Mouse (Mus musculus) liver, adult (tissue): ENCODE data around the gene Olfr67.

ENCODE experiments used
- GATA4 ChIP-seq: IDR thresholded peaks from 2 replicates; pipeline ENCODE4 v1.6.1; 2014; ENCODE audit warnings: mild to moderate bottlenecking, low read length; ENCODE audit not compliant: insufficient replicate concordance

Olfr67 gene

DNA sequence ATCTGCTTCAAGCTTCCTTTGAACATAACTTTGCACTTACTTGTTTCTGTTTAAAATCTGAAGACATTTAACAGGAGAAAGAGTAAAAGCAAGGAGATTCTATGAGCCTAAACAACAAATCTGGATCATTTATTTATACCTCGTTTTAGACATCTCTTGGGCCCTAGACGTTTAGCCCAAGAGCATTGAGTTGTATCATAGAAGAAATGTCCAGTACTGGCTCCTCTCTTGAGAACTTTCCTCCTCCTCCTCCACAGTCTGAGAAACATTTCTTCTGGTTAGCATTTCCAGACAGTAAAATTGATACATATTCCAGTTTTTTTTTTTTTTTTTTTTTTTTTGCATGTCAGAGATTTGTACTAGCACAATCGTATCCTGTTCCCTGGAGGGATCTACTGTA lies at the start of gene Olfr67:
Olfr67 (minus strand) TSS at position 101 of the 400 bp plus-strand sequence.
- TF ChIP-seq GATA4 = no peak

DNA sequence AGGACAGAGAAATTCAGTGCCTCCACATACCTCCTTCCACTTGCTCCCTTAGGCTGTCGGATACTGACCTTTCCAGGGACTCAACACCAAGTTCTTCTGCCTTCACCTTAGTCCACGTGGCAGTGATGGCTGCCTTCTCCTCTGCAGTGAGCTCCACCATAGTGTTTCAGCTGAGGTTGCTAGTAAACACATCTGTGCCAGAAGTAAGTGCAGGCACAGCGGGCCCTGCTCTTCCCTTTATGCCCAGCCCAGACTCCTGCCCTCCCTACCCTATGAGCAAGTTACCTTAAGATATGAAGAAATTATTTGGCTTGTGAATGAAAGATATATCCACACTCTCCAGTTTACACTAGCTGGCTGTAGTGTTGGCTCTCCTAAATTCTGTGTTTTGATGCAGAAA lies 48.6 kb upstream of the Olfr67 start, which contains the start of gene Hbb-bh2:
Hbb-bh2 (minus strand) TSS at position 253 of the 400 bp plus-strand sequence.
- TF ChIP-seq GATA4 = no peak

DNA sequence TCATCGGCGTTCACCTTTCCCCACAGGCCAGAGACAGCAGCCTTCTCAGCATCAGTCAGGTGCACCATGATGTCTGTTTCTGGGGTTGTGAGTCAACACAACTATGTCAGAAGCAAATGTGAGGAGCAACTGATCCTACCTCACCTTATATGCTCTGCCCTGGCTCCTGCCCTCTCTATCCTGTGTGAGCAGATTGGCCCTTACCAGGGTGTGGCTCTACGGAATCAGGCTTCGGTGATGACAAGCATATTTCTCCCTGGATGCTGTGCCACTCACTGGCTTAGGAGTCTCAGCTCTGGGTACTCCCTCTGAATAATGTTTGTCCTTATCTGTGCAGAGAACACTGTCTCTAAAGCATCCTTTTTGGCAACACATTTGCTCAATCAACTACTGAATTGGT lies 36.2 kb upstream of the Olfr67 start, which contains the start of gene Hbb-bs:
Hbb-bs (minus strand) TSS at position 289 of the 400 bp plus-strand sequence.
- no peak for TF ChIP-seq GATA4

DNA sequence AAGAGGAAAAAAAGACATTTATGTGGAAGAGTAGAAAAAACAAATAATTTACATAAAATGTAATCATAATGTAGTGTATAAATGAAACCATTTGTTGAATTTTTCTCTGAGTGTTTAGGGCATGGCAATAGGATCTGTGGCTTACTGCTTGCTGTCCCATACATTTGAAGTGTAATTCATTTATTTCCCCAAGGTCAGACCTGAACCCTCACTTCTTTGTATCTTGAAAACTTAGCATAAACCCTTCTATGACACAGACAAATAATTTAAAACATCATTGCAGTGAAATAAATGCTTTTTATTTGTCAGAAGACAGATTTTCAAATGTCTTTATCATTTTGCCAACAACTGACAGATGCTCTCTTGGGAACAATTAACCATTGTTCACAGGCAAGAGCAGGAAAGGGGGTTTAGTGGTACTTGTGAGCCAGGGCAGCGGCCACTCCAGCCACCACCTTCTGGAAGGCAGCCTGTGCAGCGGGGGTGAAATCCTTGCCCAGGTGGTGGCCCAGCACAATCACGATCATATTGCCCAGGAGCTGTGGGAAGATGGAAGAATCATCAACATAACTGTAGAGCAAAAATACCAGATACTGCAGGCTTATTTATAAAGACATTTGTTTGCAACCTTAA lies 34.8 kb upstream of the Olfr67 start:
- TF ChIP-seq GATA4 = no peak

DNA sequence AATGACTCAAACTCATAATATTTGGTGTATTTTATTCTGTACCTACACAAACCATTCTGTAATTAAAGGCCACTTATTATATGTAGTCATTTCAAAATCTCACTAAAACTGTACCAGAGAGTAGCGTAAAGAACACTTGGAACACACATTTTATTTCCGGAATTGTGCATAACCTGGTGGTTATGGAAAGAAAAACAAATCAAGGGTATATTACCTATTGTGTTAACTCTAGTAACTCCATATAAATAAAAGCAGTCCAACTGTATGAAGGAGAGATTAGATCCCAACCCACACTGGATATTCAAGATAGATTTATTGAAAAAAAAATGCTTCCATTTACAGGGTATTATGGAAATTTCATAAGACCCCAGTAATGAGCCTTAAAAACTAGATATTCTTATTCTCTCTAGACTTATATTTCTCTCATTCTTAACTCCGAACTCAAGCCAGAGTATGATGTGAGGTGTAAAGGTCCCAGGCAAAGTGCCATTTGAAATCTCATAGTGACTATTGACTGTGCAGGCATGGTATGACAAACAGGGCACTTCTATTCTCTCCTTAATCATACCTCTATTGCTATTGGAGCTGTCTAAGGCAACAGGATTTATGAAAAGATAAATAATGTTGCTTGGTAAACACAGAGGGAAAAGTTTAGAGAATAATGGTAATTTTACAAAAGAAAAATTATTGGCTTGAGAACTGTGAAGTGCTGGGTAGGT lies 34.1 kb upstream of the Olfr67 start:
- TF ChIP-seq GATA4 = no peak

DNA sequence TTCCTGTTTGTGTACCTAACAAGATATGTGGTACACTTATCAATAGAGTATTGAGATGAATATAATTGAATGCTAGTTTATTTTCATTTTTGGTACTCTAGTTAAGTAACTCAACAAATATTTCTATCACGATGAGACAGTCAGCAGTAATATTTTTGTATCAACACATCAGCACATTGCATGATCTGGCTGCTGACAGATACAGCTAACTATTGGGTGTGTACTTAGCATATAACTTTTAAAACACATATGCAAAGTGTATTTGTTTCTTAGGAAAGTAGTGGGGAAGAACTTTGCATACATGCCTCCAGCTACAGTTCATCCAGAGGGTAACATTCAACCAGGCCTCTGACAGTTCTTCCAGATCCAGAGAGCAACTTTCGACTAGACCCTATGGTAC lies 33.0 kb upstream of the Olfr67 start:
- TF ChIP-seq GATA4 = no peak

DNA sequence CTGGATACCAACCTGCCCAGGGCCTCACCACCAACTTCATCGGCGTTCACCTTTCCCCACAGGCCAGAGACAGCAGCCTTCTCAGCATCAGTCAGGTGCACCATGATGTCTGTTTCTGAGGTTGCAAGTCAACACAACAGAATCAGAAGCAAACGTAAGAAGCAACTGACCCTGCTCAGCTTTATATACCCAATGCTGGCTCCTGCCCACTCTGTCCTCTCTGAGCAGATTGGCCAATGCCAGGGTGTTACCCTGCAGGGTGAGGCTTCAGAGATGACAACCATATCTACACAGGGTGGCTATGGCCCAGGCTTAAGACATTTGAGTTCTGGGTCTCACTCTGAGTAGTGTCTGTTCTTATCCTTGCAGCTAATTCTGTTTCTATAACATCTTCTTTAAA lies 22.1 kb upstream of the Olfr67 start, which contains the start of gene Hbb-bt:
Hbb-bt (minus strand) TSS at position 231 of the 400 bp plus-strand sequence.
- no peak for TF ChIP-seq GATA4

DNA sequence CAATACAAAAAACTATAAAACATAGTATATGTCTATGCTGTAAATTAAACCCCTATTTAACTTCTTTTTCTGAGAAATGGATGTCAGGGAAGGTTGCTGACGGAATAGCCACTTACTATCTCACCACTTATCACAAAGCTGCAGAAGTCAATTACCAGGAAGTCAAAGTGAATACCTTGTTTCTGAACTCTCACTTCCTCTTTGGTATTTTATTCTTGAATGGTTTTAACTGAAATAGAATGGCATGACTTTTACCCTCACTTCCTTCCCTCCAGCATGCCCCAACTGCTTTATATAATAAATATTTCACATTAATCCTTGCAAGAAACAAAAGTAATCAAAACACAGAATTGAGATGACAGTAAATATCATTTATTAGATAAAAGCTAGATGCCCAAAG lies 20.6 kb upstream of the Olfr67 start:
- no peak for TF ChIP-seq GATA4

DNA sequence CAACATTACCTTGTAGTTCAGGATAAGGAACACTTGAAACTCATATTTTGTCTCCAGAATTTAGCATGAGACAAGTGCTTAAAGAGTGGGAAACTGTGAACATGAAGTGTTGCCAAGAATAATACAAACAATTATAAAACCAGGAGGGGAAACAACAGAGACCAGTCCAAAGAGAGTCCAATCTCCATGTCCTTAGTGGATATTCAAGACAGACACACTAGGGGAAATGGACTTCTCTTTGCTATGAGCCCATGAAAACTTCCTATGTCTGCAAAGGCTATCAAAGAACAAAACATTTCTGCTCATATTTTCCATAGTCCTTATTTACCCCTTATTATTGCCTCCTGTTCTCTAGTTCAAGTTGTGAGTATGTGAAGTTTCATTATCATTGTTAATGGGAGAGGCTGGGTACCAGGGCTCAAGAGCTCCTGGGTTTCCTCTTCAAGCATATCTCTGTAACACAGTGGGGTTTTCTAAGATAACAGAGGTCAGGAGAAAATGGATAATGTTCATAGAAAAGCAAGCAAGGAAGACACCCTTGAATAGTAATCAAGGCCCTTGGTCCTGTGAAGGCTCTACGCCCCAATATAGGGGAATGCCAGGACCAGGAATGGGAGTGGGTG lies 19.7 kb upstream of the Olfr67 start:
- no peak for TF ChIP-seq GATA4

DNA sequence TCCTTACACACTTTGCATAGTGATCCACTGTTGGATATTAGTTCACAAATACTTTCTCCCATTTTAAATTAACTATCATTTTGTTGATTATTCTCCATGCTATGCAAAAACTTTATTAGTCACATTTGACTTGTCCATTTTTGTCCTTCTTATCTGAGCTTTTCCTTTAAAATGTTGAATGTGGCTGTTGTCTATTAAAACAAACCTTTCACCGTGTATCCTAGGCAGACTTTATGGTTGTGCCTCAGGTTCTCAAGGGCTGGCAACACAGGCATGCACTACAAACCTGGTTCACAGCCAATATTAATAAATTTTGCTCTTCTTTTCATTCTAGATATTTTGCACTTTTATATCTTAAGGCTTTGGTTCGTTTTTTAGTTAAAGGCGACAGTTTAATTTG lies 19.1 kb upstream of the Olfr67 start:
- no peak for TF ChIP-seq GATA4

DNA sequence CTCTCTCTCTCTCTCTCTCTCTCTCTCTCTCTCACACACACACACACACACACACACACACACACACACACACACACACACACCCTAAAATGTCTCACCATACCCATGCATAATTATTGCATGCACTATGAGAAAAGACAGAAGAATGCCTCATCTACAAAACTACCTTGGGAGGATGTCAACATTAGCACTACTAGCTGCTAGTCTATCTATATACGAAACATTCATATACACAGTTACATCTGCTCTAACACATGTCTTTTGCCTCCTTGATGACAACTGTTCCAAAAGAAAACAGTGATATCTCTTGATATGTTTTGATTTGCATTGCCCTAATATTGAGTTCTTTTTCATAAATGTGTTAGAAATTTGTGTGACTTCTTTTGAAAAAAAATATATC lies 18.7 kb upstream of the Olfr67 start:
- no peak for TF ChIP-seq GATA4

DNA sequence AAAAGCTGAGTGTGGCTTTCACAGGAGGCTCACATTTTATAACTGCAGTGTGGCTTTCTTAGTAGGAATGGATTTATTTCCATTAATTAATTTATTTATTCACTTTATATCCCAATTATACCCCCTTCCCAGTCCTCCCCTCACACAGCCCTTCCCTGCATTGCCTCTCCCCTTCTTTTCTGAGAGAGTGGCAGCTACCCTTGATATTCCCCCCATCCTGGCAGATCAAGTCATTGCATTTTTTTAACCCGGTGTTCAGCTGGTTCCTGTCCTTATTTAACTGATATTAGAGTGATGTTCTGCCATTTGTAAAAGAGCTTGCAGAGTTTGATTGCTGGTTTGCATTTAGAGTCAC lies 18.2 kb upstream of the Olfr67 start:
- no peak for TF ChIP-seq GATA4

DNA sequence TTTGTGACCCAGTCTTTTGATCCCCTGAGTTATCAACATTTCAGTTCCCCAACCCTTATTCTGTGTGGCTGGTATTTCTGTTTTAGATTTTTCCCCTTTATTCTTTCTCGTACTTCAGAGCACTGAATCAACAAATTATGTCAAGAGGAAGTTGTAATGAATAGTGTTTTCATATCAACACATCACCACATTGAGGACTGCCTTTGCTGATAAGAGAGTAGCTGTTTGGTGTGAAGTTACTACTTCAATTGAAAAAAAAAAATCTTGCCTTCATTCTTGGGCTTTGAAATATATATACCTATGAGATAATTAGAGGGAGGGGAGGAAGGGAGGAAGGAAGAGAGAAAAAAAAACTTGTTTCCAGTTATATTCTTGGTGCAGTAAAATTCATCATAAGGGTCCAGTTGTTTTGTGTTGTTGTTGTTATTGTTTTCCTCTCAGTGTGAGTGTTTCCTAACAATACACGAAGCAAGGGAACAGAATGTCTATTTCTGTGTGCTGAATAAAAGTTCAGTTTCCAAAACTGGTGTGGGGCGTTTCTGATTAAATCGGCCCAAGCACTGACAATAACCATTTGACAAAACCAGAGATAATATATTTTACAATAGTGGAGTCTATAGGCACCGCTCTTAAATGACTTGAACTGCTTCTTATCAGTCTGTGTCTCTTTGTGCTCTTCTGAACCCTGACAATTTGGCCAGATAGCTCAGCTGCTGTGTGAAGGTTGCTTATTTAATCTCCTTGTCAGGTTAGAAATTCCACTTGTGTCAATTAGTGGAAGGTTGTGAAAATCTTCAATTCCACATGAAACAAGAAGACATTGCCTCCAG lies 17.6 kb upstream of the Olfr67 start:
- no peak for TF ChIP-seq GATA4

DNA sequence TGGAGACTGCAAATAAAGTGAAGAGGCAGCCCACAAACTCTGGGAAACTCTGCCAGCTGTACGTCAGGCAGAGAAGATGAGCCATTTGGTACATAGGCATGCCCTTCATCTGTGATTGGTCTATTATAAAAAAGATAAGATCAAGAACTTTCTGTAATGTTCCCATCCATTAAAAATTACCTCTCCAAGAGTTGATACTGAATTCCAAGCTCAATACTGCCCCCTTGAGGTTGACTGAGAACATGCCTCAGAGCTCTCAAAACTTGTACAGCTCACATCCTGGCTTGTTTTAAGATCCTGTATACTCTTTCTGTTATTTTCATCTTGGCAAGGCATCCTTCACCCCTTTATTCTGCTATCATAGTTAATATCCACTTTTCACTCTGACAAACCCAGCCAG lies 15.2 kb upstream of the Olfr67 start:
- TF ChIP-seq GATA4 = no peak

DNA sequence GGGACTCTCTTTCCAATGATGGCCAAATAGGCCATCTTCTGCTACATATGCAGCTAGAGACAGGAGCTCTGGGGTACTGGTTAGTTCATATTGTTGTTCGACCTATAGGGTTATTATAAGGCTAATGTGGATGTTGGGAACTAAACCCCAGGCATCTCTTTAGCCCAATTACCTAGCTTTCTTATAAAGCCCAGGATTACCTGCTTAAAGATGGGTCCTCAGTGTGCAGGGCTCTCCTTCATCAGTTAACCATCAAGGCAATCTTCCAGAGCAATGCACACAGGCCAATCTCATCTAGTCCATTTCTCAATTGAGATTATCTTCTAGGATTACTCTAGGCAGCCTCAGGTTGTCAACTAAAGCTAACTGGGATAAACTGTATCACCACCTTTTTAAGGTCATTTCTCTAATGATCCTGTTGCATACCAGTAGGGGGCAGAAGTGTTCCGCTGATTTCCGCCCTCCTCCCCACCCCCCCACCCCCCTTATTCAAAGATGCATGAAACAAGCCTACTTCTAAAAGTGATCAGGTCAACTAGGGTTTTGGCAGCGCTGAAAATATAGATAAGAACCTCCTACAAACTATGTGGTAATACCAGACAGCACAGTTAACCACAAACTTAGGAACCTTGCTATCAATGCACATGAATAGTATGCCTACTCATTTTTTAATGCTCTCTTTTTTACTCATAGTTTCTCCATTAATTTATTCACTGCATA lies 1.2 kb upstream of the Olfr67 start:
- no peak for TF ChIP-seq GATA4
